ENCODE assay signal across 16 mouse cellular contexts in genomic region chr14:76725844-76726243, GRCm38 (mm10).
"Had no signal": no experiment of that assay in that cellular context is flagged by ENCODE, and none has a peak within 500 bp of the region (broad histone marks: within the 10 kb centered on the region; RNA-seq: fewer than 3 reads in every experiment).

No protein-coding gene starts in this region.

- H3K27me3 ChIP-seq: lung, embryonic 15.5 days; midbrain, embryonic 13.5 days; midbrain, embryonic 15.5 days; neural tube, embryonic 12.5 days had no signal

- H3K4me1 ChIP-seq: midbrain, embryonic 15.5 days; neural tube, embryonic 12.5 days had no signal

- H3K9ac ChIP-seq: lung, embryonic 15.5 days; midbrain, embryonic 13.5 days; midbrain, embryonic 15.5 days; neural tube, embryonic 12.5 days had no signal

- H3K4me3 ChIP-seq: lung, embryonic 15.5 days; megakaryocyte, embryonic 14.5 days; midbrain, embryonic 13.5 days; midbrain, embryonic 15.5 days; neural tube, embryonic 12.5 days had no signal

- H3K36me3 ChIP-seq: lung, embryonic 15.5 days; midbrain, embryonic 13.5 days; midbrain, embryonic 15.5 days; neural tube, embryonic 12.5 days had no signal

- DNase-seq: lung, adult 2 months; lung, postnatal 14 days; right cerebral cortex, adult 18-20 months; right cerebral cortex, postnatal 25 days; right cerebral cortex, postnatal 4 days; spleen, adult 18-20 months; thymus, adult 18-20 months; thymus, postnatal 14 days; thymus, postnatal 36 days had no signal

- H3K27ac ChIP-seq: lung, embryonic 15.5 days; macrophage; midbrain, embryonic 13.5 days; midbrain, embryonic 15.5 days; neural tube, embryonic 12.5 days had no signal

- H3K4me2 ChIP-seq: lung, embryonic 15.5 days; midbrain, embryonic 13.5 days; midbrain, embryonic 15.5 days; neural tube, embryonic 12.5 days had no signal

- H3K9me3 ChIP-seq: lung, embryonic 15.5 days; midbrain, embryonic 13.5 days; midbrain, embryonic 15.5 days; neural tube, embryonic 12.5 days had no signal

- ATAC-seq: lung, postnatal 0 days; midbrain, embryonic 13.5 days; midbrain, embryonic 15.5 days had no signal
